Mouse (Mus musculus) small intestine, adult 2 months (tissue): ENCODE measurements around the gene Retreg1.

Experiments
- CTCF ChIP-seq: fragments of 200-500 bp; IDR thresholded peaks from 2 replicates; pipeline ENCODE4 v1.5.1; 2012; ENCODE audit warnings: low read depth, mild to moderate bottlenecking, control low read depth, inconsistent platforms, low read length, moderate library complexity, mixed read lengths; ENCODE audit not compliant: insufficient replicate concordance, insufficient read length; ENCODE audit errors: extremely low read depth
- POLR2A ChIP-seq: fragments of 200-500 bp; IDR thresholded peaks from 2 replicates; pipeline ENCODE4 v1.6.1; 2012; ENCODE audit warnings: low read depth, mild to moderate bottlenecking, control low read depth, inconsistent platforms, low read length, moderate library complexity

- TF ChIP-seq POLR2A, result no peak
- no peak for TF ChIP-seq CTCF
Measured at GRCm38 (mm10) chr15:25945224-25945623, 102.2 kb downstream of the Retreg1 start.
